In the genomic region with DNA sequence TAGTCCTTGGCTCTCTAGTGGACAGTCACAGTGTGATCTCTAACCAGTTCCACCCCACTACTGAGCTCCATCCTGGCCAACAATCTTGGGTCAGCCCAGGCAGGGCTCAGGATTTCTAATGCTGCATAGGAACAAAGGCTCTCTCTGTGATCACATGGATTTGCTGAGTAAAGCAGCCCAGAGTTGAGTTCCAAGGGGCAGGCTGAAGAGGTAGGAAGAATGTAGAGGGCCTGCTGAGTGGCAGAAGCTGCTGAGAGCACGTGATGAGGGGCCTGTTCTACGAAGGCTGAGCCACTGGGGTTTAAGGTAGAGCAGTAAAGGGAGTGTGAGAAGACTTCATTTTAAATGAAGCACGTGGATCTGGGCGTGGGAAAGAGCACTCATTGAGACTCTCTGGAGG, we compare ENCODE assay signal across 21 mouse cellular contexts. TPM values are rescaled to one million over a fixed set of nuclear protein-coding genes. Genes with fewer than 3 reads are reported as not detected.
DNase-seq lines count a peak whose midpoint lies in the region; ATAC-seq and TF ChIP-seq lines count a peak whose summit lies in the region.
"Had no signal": no experiment of that assay in that cellular context is flagged by ENCODE, and none has a peak within 500 bp of the region (broad histone marks: within the 10 kb centered on the region; RNA-seq: fewer than 3 reads in every experiment).

No protein-coding gene starts in this region.

- H3K4me3 ChIP-seq in hindbrain, embryonic 16.5 days (ENCODE audit: low read length), result no peak overlapping the region
- no peak overlapping the region for H3K4me3 ChIP-seq in hindbrain, embryonic 13.5 days
- H3K4me3 ChIP-seq: embryonic facial prominence, embryonic 13.5 days; forebrain, embryonic 13.5 days; heart, adult 2 months; midbrain, embryonic 12.5 days; myocyte; neural tube, embryonic 15.5 days had no signal

- no peak for TF ChIP-seq POLR2A in brain, embryonic 14.5 days (IDR thresholded peaks at IDR 0.05; ENCODE audit: borderline replicate concordance, extremely low read depth, insufficient read depth, insufficient read length, poor library complexity, severe bottlenecking)

- H3K9ac ChIP-seq in hindbrain, embryonic 16.5 days (ENCODE audit: low read depth, low read length), result no peak overlapping the region
- no peak overlapping the region for H3K9ac ChIP-seq in hindbrain, embryonic 13.5 days
- H3K9ac ChIP-seq: embryonic facial prominence, embryonic 13.5 days; forebrain, embryonic 13.5 days; midbrain, embryonic 12.5 days; neural tube, embryonic 15.5 days had no signal

- 0 out of 2 replicates have a peak, but pooled peaks have one; percentile 20 for ATAC-seq in hindbrain, embryonic 16.5 days
- ATAC-seq in hindbrain, embryonic 13.5 days (ENCODE audit: low FRiP score), result no peak
- ATAC-seq in CD4-positive, CD25-positive, alpha-beta regulatory T cell, adult 4 months, result no peak
- ATAC-seq: forebrain, embryonic 13.5 days had no signal

- WGBS in hindbrain, embryonic 16.5 days, result 20% methylated on average over 4 of the region's 4 CpGs
- WGBS in hindbrain, embryonic 13.5 days, result 21% methylated on average over 4 of the region's 4 CpGs

- H3K27ac ChIP-seq in hindbrain, embryonic 16.5 days (ENCODE audit: low read depth, low read length), result no peak overlapping the region
- H3K27ac ChIP-seq in hindbrain, embryonic 13.5 days, result no peak overlapping the region
- H3K27ac ChIP-seq: embryonic facial prominence, embryonic 13.5 days; forebrain, embryonic 13.5 days; heart, adult 2 months; midbrain, embryonic 12.5 days; neural tube, embryonic 15.5 days had no signal

- no peaks in the 10 kb centered on the region for H3K36me3 ChIP-seq in hindbrain, embryonic 16.5 days (ENCODE audit: control insufficient read depth, insufficient read depth, low read length)
- no peaks in the 10 kb centered on the region for H3K36me3 ChIP-seq in hindbrain, embryonic 13.5 days
- H3K36me3 ChIP-seq: embryonic facial prominence, embryonic 13.5 days; midbrain, embryonic 12.5 days; neural tube, embryonic 15.5 days had no signal

- no peaks in the 10 kb centered on the region for H3K9me3 ChIP-seq in hindbrain, embryonic 16.5 days (ENCODE audit: control insufficient read depth, low read length)
- H3K9me3 ChIP-seq in hindbrain, embryonic 13.5 days, result no peaks in the 10 kb centered on the region
- H3K9me3 ChIP-seq: embryonic facial prominence, embryonic 13.5 days; forebrain, embryonic 13.5 days; midbrain, embryonic 12.5 days; neural tube, embryonic 15.5 days had no signal

- peak; percentile 40 for DNase-seq in brain, embryonic 14.5 days (ENCODE audit: low read depth)
- peak; percentile 19 for DNase-seq in forelimb bud, embryonic 11.5 days (ENCODE audit: low read depth, low spot score)
- DNase-seq in lung, postnatal 14 days, result peak; percentile 39
- DNase-seq in kidney, adult 18-20 months, result no peak
- DNase-seq: adrenal gland, adult 8-10 months; cerebellum, adult 18-20 months; gastrocnemius, postnatal 10 days; heart, adult 2 months; heart, postnatal 10 days; thymus, postnatal 4 days had no signal

- no peaks in the 10 kb centered on the region for H3K4me1 ChIP-seq in hindbrain, embryonic 16.5 days (ENCODE audit: control insufficient read depth, insufficient read depth, low read depth, low read length)
- H3K4me1 ChIP-seq in hindbrain, embryonic 13.5 days (replicated peaks), result no peaks in the 10 kb centered on the region
- H3K4me1 ChIP-seq: embryonic facial prominence, embryonic 13.5 days; midbrain, embryonic 12.5 days; neural tube, embryonic 15.5 days had no signal

- TF ChIP-seq CTCF in brain, embryonic 14.5 days (IDR thresholded peaks at IDR 0.05; ENCODE audit: borderline replicate concordance, extremely low read depth, insufficient read depth, insufficient read length), result no peak

- no peak overlapping the region for H3K4me2 ChIP-seq in hindbrain, embryonic 16.5 days (ENCODE audit: low read length)
- H3K4me2 ChIP-seq in hindbrain, embryonic 13.5 days, result no peak overlapping the region
- H3K4me2 ChIP-seq: embryonic facial prominence, embryonic 13.5 days; forebrain, embryonic 13.5 days; liver, embryonic 11.5 days; midbrain, embryonic 12.5 days; neural tube, embryonic 15.5 days had no signal

- H3K27me3 ChIP-seq in hindbrain, embryonic 16.5 days (replicated peaks; ENCODE audit: control insufficient read depth, insufficient read depth, low read length), result no peaks in the 10 kb centered on the region
- no peaks in the 10 kb centered on the region for H3K27me3 ChIP-seq in hindbrain, embryonic 13.5 days
- H3K27me3 ChIP-seq: embryonic facial prominence, embryonic 13.5 days; midbrain, embryonic 12.5 days; neural tube, embryonic 15.5 days had no signal

RNA-seq across cellular contexts. Expression of a gene that starts 41.1 kb away (rescaled TPM):
- 4.3 and 4.4 TPM in 2 replicates for polyA plus RNA-seq in hindbrain, embryonic 16.5 days (2015; fragmentation: Nextera tagmentation; extraction: Ambion mirVana)
- 2.0 and 2.8 TPM in 2 replicates for polyA plus RNA-seq in hindbrain, embryonic 13.5 days (2015; fragmentation: Nextera tagmentation; extraction: Ambion mirVana)
- polyA plus RNA-seq in brain, embryonic 14.5 days (2012; rRNA removed), result 3.7 and 6.5 TPM in 2 replicates
- polyA plus RNA-seq in CD4-positive, CD25-positive, alpha-beta regulatory T cell, adult 4 months (2017; shearing (Covaris generic)), result not detected
- polyA plus RNA-seq: kidney, embryonic 14.5 days; large intestine, adult 2 months; liver, embryonic 11.5 days had no signal
